Mouse (Mus musculus) embryonic fibroblast, embryonic 13.5 days (primary cell): Measurements from ENCODE around the gene Tmem63c.

Experiments
- CTCF ChIP-seq: IDR thresholded peaks from 2 replicates; pipeline ENCODE4 v1.5.1; 2011; ENCODE audit warnings: mild to moderate bottlenecking, control low read depth, low read length, moderate library complexity, borderline replicate concordance; ENCODE audit not compliant: insufficient read depth
- POLR2A ChIP-seq: IDR thresholded peaks from 2 replicates; pipeline ENCODE4 v1.6.1; 2011; ENCODE audit warnings: low read depth, mild to moderate bottlenecking, control low read depth, low read length, moderate library complexity

DNA sequence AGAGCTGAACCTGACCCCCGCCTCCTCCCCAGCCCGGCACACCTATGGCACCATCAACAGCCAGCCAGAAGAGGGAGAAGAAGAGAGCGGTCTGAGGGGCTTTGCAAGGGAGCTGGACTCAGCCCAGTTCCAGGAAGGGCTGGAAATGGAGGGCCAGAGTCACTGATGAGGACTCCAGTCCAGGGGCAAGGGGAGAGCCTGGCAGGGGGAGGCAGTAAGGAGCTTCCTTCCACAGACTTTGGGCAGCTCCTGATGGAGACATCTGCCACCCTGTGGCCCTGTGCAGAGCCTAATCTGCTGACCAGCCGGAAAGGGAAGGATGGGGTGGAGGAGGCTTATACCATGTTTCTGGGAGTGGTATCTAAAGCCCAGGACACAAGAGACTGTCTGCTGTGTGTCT lies 68.1 kb downstream of the Tmem63c start:
- TF ChIP-seq CTCF (no peak), POLR2A (no peak)
